Mouse (Mus musculus) cortical plate, adult 2 months (tissue): Measurements from ENCODE around the gene Cab39l. TPM values are rescaled to one million over a fixed set of nuclear protein-coding genes. Genes with fewer than 3 reads are reported as not detected.

Experiments used
- H3K27ac ChIP-seq: fragments of 200-500 bp; 2 replicates; pipeline ENCODE4 v1.5.1; 2012; ENCODE audit warnings: low read length, control low read depth, inconsistent platforms; ENCODE audit not compliant: insufficient read depth
- H3K4me1 ChIP-seq: fragments of 200-500 bp; 2 replicates; pipeline ENCODE4 v1.6.1; 2011; ENCODE audit warnings: low read length; ENCODE audit not compliant: control insufficient read depth, insufficient read depth
- H3K4me3 ChIP-seq: fragments of 200-500 bp; 2 replicates; pipeline ENCODE4 v1.5.1; 2011; ENCODE audit warnings: mild to moderate bottlenecking, low read length, control low read depth; ENCODE audit not compliant: insufficient read depth
- CTCF ChIP-seq: fragments of 200-500 bp; IDR thresholded peaks from 2 replicates; pipeline ENCODE4 v1.5.1; 2011; ENCODE audit warnings: mild to moderate bottlenecking, control low read depth, low read length; ENCODE audit not compliant: insufficient read depth; ENCODE audit errors: extremely low read depth
- POLR2A ChIP-seq: fragments of 200-500 bp; IDR thresholded peaks from 2 replicates; pipeline ENCODE4 v1.6.1; 2011; ENCODE audit warnings: mild to moderate bottlenecking, low read length, control low read depth; ENCODE audit not compliant: insufficient read depth; ENCODE audit errors: extremely low read depth
- polyA plus RNA-seq: library from polyadenylated mRNA; depleted of rRNA; stranded (reverse); fragments of >200 nt; gene quantifications from 2 replicates; pipeline ENCODE4 v1.2.3, GENCODE M21; 2012

Cab39l gene
- polyA plus RNA-seq, 1 experiment, result 18.3 TPM

DNA sequence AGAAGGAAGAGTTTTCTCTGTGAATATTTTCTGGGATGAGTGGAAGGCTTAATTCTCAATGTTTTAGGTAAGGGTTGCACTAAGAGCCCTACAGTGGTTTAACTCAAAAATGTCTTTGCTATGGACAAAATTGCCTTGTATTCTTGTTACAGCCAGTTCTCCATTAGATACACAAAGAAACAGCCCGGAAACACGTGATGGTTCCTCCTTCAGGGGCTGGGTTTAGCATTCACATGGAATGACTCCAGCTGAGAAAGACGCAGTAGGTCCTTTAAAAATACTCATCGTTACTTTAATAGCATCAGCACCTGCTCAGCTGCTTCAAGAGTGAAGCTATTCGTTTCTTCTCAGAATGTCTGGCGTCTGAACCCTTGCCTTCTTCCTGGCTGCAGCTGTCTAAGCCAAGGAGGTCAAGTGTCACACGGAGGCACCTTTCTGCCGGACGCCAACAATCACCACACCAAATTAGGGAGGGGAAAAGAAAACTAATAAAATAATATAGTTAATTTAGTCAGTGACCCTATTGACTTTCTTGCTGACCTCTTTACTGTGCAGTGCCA, 183.6 kb downstream of the Cab39l start:
- Histone ChIP-seq H3K27ac (no peak overlapping the region), H3K4me3 (no peak overlapping the region), H3K4me1 (no peaks in the 10 kb centered on the region)
- TF ChIP-seq CTCF (no peak), POLR2A (no peak)

GRCm38 (mm10) chr14:59625158-59625805, 184.5 kb downstream of the Cab39l start, which contains the start of gene Shisa2:
Shisa2 (plus strand) TSS chr14:59625308.
- Histone ChIP-seq H3K27ac (no peak within 1 kb of the TSS), H3K4me1 (no peaks in the 10 kb centered on the region), H3K4me3 (peak within 1 kb of the TSS; percentile 40)
- TF ChIP-seq CTCF (peak; percentile 26; the same call in 1 of the 2 replicates), POLR2A (peak; percentile 41; the same call in 1 of the 2 replicates)

DNA sequence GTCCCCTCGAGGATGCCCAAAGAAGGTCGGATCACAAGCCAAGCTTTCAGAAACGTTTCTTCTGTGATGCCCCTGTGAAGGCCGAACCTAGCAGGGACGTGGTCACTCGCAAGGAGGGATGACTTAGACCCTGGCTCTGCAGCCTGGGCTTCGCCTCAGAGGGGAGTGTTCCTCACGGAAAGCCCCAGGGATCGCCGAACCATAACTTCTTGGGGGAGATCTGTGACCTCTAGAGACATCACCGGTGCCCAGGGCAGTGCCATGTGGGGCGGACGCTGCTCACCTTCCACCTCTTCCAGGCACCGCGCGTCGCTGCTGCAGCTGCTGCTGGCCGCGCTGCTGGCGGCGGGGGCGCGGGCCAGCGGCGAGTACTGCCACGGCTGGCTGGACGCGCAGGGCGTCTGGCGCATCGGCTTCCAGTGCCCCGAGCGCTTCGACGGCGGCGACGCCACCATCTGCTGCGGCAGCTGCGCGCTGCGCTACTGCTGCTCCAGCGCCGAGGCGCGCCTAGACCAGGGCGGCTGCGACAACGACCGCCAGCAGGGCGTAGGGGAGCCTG, 185.1 kb downstream of the Cab39l start:
- H3K4me3 ChIP-seq, result peak overlapping the region; percentile 40
- H3K4me1 ChIP-seq, result no peaks in the 10 kb centered on the region
- TF ChIP-seq POLR2A (no peak), CTCF (no peak)
- no peak overlapping the region for H3K27ac ChIP-seq

DNA sequence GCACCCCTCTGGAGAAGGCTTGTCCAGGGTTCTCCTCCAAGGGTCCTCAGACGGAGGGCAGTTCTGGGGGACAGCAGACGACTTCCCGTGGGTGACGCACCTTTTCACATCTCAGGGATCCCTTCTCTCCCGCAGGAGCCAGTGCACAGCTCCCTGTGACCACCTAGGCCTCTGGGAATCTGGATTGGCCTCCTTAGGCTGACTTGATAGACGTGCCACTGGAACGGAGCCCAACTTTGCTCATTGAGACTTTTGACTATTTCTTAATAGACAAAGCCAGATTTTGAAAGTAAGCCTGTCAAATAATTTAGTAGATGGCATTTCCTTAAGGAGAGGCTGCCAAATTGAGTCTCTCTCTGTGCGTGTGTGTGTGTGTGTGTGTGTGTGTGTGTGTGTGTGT, 185.9 kb downstream of the Cab39l start:
- Histone ChIP-seq H3K27ac (no peak overlapping the region), H3K4me3 (peak overlapping the region; percentile 40; the same call in 1 of the 2 replicates), H3K4me1 (no peaks in the 10 kb centered on the region)
- TF ChIP-seq CTCF, result no peak
- no peak for TF ChIP-seq POLR2A

DNA sequence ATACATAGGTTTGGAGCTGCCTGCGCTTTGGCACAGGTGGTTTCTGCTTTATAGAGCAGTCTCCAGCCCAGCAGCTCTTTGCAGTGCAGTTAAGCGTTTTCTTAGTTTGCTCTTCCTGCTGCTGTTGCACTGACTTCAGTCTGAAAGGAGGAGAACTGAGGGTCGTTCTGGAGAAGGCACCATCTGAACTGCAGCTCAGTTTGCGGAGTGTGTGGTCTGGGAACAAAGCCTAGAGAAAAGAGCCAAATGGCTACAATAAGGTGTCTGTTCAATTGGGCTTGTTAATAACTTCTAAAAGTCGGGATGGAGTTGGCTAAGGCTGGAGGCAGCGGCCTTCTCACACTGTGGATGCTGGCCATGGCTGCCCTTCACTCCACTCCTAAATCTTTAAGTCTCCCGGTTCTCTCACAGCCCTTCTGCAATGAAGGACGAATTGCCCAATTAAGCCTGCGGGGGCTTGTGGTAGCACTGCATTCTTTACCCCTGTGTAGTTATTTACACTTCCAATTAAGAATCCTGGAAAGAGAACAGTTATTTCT, 186.4 kb downstream of the Cab39l start:
- Histone ChIP-seq H3K4me1 (no peaks in the 10 kb centered on the region), H3K27ac (no peak overlapping the region), H3K4me3 (no peak overlapping the region; the same call in 1 of the 2 replicates)
- no peak for TF ChIP-seq POLR2A
- no peak for TF ChIP-seq CTCF

DNA sequence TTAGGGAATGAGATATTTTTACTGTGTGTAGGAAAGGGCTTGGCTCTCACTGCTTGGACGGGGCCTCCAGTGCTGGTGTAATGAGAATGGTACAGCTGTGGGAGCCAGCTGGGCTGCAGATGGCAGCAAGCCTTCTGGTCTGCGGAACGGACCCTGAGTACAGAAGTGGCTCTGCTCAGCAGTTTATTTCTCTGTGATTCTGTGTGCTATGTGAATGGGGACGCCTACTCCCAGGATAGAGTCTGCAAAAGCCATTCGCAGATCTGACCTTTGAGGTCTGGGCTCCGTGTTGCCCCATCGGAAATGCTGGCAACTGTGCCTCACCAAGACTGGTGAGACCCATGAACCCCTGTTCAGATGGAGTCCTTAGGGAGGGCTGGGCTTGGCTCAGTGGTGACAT, 187.1 kb downstream of the Cab39l start:
- no peak overlapping the region for H3K27ac ChIP-seq
- H3K4me3 ChIP-seq, result no peak overlapping the region
- TF ChIP-seq POLR2A, result no peak
- no peak for TF ChIP-seq CTCF
- H3K4me1 ChIP-seq, result no peaks in the 10 kb centered on the region

DNA sequence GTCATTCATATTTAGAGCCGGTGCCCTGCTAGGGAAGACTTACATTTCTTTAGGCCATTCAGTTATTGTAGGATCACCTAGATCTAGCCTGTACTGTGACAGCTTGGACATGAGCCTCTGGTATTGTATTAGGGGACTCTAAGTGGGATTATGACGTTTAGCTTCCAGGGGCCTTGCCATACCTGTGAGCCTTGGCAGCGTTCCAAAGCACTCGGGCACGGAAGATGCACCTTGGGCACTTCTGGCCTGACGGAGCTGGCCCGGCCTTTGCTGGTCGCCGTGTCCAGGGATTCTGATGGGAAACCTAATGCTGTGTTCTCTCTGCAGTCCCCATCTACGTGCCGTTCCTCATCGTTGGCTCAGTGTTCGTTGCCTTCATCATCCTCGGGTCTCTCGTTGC, 188.5 kb downstream of the Cab39l start:
- H3K4me3 ChIP-seq, result no peak overlapping the region
- no peak overlapping the region for H3K27ac ChIP-seq
- TF ChIP-seq CTCF (no peak), POLR2A (no peak)
- no peaks in the 10 kb centered on the region for H3K4me1 ChIP-seq

GRCm38 (mm10) chr14:59630096-59630495, 189.3 kb downstream of the Cab39l start:
- no peaks in the 10 kb centered on the region for H3K4me1 ChIP-seq

GRCm38 (mm10) chr14:59632067-59632466, 191.3 kb downstream of the Cab39l start:
- no peak for TF ChIP-seq POLR2A
- no peak for TF ChIP-seq CTCF
- Histone ChIP-seq H3K27ac (no peak overlapping the region), H3K4me3 (no peak overlapping the region), H3K4me1 (no peaks in the 10 kb centered on the region)

More at GRCm38 (mm10) chr14:59630096-59630495, 189.3 kb downstream of the Cab39l start:
- TF ChIP-seq POLR2A (no peak), CTCF (no peak)
- Histone ChIP-seq H3K27ac (no peak overlapping the region), H3K4me3 (no peak overlapping the region)

DNA sequence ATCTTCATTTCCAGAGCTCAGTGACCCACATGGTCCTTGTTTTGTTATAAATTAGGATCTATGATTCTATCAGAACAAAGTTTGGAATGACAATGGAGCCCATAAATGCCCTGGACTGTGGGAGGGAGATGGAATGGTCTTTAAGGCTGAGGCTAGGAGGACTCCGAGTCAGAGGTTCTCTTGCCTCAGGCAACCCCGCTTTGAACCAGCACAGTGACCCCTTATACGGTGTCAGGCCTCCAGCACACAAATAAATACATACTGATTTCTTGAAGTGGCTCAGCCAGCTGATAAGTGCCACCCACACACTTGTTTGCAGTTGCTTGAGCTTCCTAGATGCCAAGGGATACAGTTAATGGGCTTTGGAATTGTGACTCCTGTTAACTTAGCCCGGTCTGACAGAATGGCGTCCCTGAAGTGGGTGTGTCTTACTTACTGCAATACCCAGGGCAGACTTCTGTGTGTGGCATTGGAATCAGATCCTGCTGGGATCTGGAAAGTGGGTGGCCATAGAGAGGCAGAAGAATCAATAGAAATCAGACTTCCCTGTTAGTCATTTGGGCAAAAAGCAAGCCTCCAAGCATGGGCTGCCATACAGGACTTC, 192.6 kb downstream of the Cab39l start:
- no peaks in the 10 kb centered on the region for H3K4me1 ChIP-seq
- no peak overlapping the region for H3K27ac ChIP-seq
- TF ChIP-seq POLR2A (no peak), CTCF (no peak)
- H3K4me3 ChIP-seq, result no peak overlapping the region
